Mouse (Mus musculus): Measurements from ENCODE around the gene Bicra. TPM values are rescaled to one million over a fixed set of nuclear protein-coding genes. Genes with fewer than 3 reads are reported as not detected.

Bicra gene
- polyA plus RNA-seq, 1 experiment from 2014 or later, result 1.6 TPM

DNA sequence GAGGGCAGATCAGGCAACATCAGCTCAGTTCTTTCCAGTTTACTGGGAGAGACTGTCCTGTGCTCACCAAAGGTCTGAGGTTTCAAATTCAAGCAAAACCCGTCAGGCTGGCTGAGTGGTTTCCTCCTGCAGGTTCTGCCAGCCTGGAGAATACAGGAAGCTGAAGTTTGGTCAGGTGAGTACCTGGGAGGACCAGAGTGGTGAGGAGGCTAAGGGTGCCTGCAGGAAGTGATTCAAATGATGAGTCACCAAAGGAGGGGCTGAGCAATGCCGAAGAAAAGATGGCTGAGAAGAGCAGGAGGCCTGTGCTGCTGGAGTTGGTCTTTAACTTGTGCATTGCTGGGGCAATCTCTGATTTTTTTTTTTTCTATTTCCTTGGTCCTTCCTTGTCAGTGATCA lies 9.4 kb upstream of the Bicra start:
- Histone ChIP-seq H3K27me3 (peaks cover 25% of the 10 kb centered on the region), H3K4me3 (replicated peaks) (no peak overlapping the region), H3K4me1 (replicated peaks) (peaks cover 26% of the 10 kb centered on the region), H3K9ac (no peak overlapping the region), H3K9me3 (replicated peaks) (peaks cover 6% of the 10 kb centered on the region; the same call in 1 of the 2 replicates), H3K36me3 (replicated peaks) (no peaks in the 10 kb centered on the region), H3K27ac (replicated peaks) (no peak overlapping the region; the same call in 1 of the 2 replicates), H3K4me2 (no peak overlapping the region)
- WGBS (ENCODE audit: insufficient replicate concordance), result 44% methylated on average over 2 of the region's 2 CpGs
- ATAC-seq (ENCODE audit: insufficient read depth), result no peak

DNA sequence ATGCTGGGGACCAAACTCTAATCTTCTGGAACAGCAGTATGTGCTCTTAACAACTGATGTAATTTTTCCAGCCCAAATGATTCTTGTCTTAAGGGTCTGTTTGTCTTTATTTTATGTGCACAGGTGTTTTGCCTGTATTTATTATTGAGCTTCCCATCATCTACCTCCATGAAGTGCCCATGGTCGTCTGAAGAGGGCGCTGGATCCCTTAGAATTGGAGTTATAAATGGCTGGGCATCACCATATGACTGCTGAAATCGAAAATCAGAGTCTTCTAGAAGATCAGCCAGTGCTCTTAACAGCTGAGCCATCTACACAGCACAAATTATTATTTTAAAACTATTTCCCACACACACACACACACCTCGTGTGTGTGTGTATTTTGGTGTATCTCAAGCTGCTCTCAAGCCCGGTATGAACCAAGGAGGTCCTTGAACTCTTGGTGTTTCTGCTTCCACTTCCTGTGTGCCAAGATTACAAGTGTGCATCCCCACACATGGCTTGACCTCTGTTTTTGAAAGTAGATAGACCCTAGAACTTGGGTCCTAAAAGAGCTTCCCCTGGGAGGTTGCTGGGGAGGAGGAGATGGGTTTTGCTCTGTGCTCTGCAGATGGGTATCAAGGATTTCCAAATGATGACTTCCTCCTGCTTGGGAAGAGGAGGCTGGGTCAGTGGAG lies 8.9 kb upstream of the Bicra start:
- peaks cover 2% of the 10 kb centered on the region; the same call in 1 of the 2 replicates for H3K9me3 ChIP-seq (replicated peaks)
- no peak overlapping the region for H3K4me3 ChIP-seq (replicated peaks)
- no peak overlapping the region for H3K4me2 ChIP-seq
- H3K9ac ChIP-seq, result no peak overlapping the region
- peaks cover 19% of the 10 kb centered on the region for H3K27me3 ChIP-seq
- H3K4me1 ChIP-seq (replicated peaks), result peaks cover 26% of the 10 kb centered on the region
- H3K27ac ChIP-seq (replicated peaks), result no peak overlapping the region; the same call in 1 of the 2 replicates
- no peak for ATAC-seq (ENCODE audit: insufficient read depth)
- WGBS (ENCODE audit: insufficient replicate concordance), result 13% methylated on average over 5 of the region's 5 CpGs
- H3K36me3 ChIP-seq (replicated peaks), result no peaks in the 10 kb centered on the region

DNA sequence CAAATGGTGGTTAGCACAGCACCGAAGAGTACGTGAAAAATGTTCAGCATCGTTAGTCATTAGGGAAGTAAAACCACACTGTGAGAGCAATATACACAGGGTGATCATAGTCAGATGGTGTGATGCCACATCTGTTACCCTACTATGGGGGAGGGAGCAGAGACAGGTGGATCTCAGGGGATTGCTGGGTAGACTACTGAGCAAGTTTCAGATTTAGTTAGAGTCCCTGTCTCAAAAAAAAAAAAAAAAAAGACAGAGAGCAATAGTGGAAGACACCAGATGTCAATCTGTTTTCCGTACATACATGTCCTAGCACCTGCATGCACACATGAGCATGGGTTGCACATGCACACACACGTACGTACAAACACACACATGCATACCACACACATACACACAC lies 7.9 kb upstream of the Bicra start:
- H3K27ac ChIP-seq (replicated peaks), result no peak overlapping the region
- H3K27me3 ChIP-seq, result peaks cover 10% of the 10 kb centered on the region; the same call in 1 of the 2 replicates
- H3K4me3 ChIP-seq (replicated peaks), result no peak overlapping the region
- 65% methylated on average over 6 of the region's 6 CpGs for WGBS (ENCODE audit: insufficient replicate concordance)
- peaks cover 32% of the 10 kb centered on the region for H3K4me1 ChIP-seq (replicated peaks)
- H3K9ac ChIP-seq, result no peak overlapping the region
- no peaks in the 10 kb centered on the region for H3K36me3 ChIP-seq (replicated peaks)
- no peak for ATAC-seq (ENCODE audit: insufficient read depth)
- no peaks in the 10 kb centered on the region for H3K9me3 ChIP-seq (replicated peaks)
- no peak overlapping the region for H3K4me2 ChIP-seq

DNA sequence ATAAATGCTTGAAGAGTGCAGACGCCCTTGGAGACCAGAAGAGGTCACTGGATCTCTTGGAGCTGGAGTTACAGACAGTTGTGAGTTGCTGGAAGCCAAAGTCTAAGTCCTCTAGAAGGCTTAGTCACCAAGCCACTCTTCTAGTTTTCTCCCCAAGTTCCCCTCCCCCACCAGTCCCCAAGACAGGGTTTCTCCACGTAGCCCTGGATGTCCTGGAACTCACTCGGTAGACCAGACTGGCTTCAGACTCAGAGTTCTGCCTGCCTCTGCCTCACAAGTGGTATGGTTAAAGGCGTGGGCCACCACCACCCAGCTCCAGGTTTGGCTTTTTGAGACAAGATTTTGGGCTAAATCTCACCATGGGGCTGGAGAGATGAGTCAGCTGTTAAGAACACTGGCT lies 7.2 kb upstream of the Bicra start:
- no peak for ATAC-seq (ENCODE audit: insufficient read depth)
- H3K9ac ChIP-seq, result no peak overlapping the region
- H3K4me2 ChIP-seq, result no peak overlapping the region
- H3K36me3 ChIP-seq (replicated peaks), result no peaks in the 10 kb centered on the region; the same call in 1 of the 2 replicates
- H3K27me3 ChIP-seq, result 0 out of 2 replicates have a peak, but pooled peaks cover 5% of the 10 kb centered on the region
- no peaks in the 10 kb centered on the region for H3K9me3 ChIP-seq (replicated peaks)
- no peak overlapping the region for H3K4me3 ChIP-seq (replicated peaks)
- H3K4me1 ChIP-seq (replicated peaks), result peaks cover 39% of the 10 kb centered on the region
- no peak overlapping the region for H3K27ac ChIP-seq (replicated peaks)
- WGBS (ENCODE audit: insufficient replicate concordance), result 41% methylated on average over 4 of the region's 4 CpGs

DNA sequence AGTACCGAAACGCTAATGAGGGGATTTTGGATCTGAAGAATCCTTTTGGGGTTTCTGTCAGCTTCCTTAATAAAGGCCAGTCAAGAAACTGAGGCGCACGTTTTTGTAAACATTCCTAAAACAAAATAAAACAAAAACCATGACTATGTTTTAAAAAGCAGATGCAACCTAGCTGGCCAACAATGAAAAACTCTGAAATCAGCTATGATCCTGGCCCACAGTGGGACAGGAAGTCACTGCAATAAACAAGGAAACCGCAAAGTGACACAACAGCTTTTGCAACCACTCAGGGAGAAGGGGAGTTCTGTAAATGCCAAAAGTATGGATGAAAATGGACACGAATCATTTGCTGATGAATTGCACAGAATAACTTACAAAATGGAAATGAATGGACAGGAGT lies 5.4 kb upstream of the Bicra start:
- Histone ChIP-seq H3K36me3 (replicated peaks) (no peaks in the 10 kb centered on the region; the same call in 1 of the 2 replicates), H3K27ac (replicated peaks) (peak overlapping the region; percentile 96), H3K9me3 (replicated peaks) (no peaks in the 10 kb centered on the region), H3K4me2 (peak overlapping the region; percentile 99), H3K9ac (peak overlapping the region; percentile 45), H3K4me3 (replicated peaks) (peak overlapping the region; percentile 76), H3K4me1 (replicated peaks) (peaks cover 55% of the 10 kb centered on the region), H3K27me3 (0 out of 2 replicates have a peak, but pooled peaks cover 1% of the 10 kb centered on the region)
- 1% methylated on average over 6 of the region's 6 CpGs for WGBS (ENCODE audit: insufficient replicate concordance)
- ATAC-seq (ENCODE audit: insufficient read depth), result no peak

DNA sequence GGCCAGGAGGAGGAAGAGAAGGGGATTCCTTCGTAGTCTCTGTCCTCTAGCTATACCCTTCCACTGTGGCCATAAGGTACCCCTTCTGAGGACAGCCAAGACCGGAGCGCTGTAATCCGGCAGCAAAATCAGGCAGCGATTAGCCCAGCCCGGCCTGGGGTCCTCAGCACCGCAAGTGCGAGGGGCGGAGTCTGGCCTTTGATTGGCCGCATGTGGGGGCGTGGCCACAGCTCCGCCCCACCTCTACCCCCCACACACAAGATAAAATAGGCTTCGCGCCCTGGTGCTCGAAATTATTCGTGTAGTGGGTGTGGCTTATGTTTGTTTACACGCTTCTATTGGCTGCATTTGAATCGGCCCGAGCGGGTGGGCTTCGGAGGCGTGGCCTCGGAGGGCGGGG lies 5.0 kb upstream of the Bicra start:
- Histone ChIP-seq H3K27me3 (no peaks in the 10 kb centered on the region), H3K4me1 (replicated peaks) (peaks cover 55% of the 10 kb centered on the region), H3K36me3 (replicated peaks) (no peaks in the 10 kb centered on the region; the same call in 1 of the 2 replicates), H3K27ac (replicated peaks) (peak overlapping the region; percentile 96), H3K9ac (peak overlapping the region; percentile 76), H3K4me3 (replicated peaks) (peak overlapping the region; percentile 76), H3K9me3 (replicated peaks) (no peaks in the 10 kb centered on the region), H3K4me2 (peak overlapping the region; percentile 99)
- under 1% methylated on average over 24 of the region's 24 CpGs for WGBS (ENCODE audit: insufficient replicate concordance)
- peak; percentile 83 for ATAC-seq (ENCODE audit: insufficient read depth)

DNA sequence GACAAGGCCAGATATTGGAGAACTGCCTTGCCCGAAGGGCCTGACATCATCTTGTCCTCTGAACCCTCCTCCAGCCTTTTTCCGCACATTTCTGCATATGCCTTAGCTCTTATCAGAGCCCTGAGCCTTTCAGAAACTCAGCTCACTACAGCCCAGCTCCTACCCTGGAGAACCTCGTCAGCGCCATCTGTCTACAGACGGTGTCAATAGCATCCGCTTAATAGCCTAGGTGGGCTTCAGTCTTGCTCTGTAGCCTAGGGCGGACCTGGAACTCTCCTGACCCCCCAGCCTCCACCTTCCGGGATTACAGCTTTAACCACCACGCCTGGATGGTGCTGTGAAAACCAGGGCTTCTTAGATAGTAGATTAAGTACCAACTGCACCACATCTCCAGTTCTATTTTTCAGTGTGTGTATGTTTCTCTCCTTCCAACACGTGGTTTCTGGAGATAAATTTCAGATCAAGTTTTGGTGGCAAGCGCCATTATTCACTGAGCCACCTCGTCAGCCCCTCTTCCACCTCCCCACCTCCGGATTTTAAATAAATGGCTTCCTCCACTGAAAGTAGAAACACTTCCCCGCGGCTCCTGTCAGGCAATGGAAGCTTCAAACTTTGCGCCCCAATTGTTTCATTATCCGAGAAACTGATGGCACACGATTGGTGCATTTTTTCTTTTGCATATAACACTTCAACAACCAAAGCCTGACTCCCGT lies 4.3 kb upstream of the Bicra start:
- peak overlapping the region; percentile 76 for H3K9ac ChIP-seq
- H3K4me2 ChIP-seq, result peak overlapping the region; percentile 99
- no peaks in the 10 kb centered on the region for H3K9me3 ChIP-seq (replicated peaks)
- peak overlapping the region; percentile 96 for H3K27ac ChIP-seq (replicated peaks)
- WGBS (ENCODE audit: insufficient replicate concordance), result under 1% methylated on average over 19 of the region's 19 CpGs
- peak overlapping the region; percentile 76 for H3K4me3 ChIP-seq (replicated peaks)
- no peaks in the 10 kb centered on the region; the same call in 1 of the 2 replicates for H3K36me3 ChIP-seq (replicated peaks)
- H3K4me1 ChIP-seq (replicated peaks), result peaks cover 59% of the 10 kb centered on the region
- ATAC-seq (ENCODE audit: insufficient read depth), result peak; percentile 23
- H3K27me3 ChIP-seq, result no peaks in the 10 kb centered on the region

DNA sequence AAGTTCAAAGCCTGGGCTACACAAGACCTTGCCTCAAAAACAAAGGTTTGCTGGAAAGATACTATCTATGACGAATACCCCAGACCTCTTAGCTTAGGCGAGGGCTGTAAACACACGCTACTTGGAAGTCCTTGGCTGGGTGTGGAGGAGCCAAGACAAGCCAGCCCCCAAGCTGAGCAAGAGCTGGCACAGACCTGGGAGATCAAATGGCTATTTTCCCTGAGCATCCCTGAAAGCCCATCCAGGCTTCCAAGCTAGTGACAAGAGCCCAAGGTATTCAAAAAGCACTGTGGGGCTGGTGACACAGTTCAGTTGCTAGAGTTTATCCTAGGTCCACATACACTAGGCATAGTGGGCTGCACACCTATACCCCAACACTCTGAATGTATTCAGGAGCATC lies 2.9 kb upstream of the Bicra start:
- peak overlapping the region; percentile 91; the same call in 1 of the 2 replicates for H3K27ac ChIP-seq (replicated peaks)
- 75% methylated on average over 3 of the region's 3 CpGs for WGBS (ENCODE audit: insufficient replicate concordance)
- H3K27me3 ChIP-seq, result no peaks in the 10 kb centered on the region
- H3K4me1 ChIP-seq (replicated peaks), result peaks cover 69% of the 10 kb centered on the region
- H3K36me3 ChIP-seq (replicated peaks), result no peaks in the 10 kb centered on the region; the same call in 1 of the 2 replicates
- peak overlapping the region; percentile 88; the same call in 1 of the 2 replicates for H3K4me3 ChIP-seq (replicated peaks)
- H3K4me2 ChIP-seq, result peak overlapping the region; percentile 99
- H3K9me3 ChIP-seq (replicated peaks), result no peaks in the 10 kb centered on the region
- 0 out of 2 replicates have a peak overlapping the region, but pooled peaks have one; percentile 95 for H3K9ac ChIP-seq
- ATAC-seq (ENCODE audit: insufficient read depth), result no peak

DNA sequence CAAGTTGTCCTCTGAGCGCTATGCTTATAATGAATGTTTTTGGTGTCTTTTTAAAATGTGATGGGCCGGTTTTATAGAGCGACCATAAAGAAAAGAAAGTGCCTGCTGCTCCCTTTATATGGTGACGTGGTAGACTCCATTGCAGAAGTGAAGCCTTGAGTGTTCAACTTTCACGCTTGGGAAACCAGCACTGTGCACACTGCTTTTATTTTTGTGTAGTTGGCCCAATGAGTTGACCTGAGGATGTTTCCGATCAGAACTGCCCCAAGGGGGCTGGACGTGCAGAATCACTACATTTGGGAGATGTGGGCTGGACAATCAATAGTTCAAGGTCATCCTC lies 1.8 kb upstream of the Bicra start:
- Histone ChIP-seq H3K4me2 (peak overlapping the region; percentile 99), H3K9ac (peak overlapping the region; percentile 95), H3K36me3 (replicated peaks) (no peaks in the 10 kb centered on the region; the same call in 1 of the 2 replicates), H3K27ac (replicated peaks) (peak overlapping the region; percentile 91), H3K9me3 (replicated peaks) (no peaks in the 10 kb centered on the region), H3K4me3 (replicated peaks) (peak overlapping the region; percentile 88), H3K27me3 (no peaks in the 10 kb centered on the region), H3K4me1 (replicated peaks) (peaks cover 80% of the 10 kb centered on the region)
- ATAC-seq (ENCODE audit: insufficient read depth), result no peak
- WGBS (ENCODE audit: insufficient replicate concordance), result 50% methylated on average over 7 of the region's 7 CpGs

DNA sequence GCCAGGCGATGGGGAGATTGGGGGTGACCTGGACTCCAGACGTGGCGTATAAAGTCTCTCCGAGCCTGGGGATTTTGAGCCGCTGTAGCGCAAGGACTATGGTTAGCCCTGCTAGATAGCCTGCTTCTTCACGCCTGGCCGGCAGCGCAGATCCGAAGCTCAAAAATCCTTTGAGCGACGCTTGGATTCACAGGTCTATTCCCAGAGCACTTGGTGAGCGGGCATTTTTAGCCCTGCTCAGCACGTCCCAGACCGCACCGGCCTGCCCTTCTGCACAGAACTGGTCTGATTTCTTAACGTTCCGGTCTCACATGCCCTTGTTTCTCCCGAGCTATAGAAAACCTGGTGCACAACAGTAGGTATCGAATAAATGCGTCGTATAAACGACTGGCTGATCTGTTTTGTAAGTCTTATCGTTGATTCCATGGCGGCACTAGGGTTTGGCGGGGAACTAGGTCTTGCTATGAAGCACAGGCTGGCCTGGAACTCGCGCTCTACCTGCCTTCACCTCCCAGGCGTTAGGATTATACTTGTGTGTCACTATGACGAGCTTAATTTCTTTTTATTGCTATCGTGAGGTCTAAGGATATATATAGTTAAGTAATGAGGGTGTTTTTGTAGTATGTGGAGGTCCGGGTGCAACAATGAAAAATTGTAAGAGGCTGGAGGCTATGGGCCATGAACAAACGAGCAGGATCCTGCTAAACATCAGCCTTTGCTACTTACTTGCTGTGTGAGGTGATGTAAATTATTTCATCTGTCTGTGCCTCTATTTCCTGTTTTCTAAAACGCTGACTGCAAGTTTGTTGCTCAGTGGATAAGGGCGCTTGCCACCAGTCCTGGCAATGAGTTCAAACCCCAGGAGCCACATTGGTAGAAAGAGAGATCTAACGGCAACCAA lies 1.2 kb upstream of the Bicra start:
- Histone ChIP-seq H3K36me3 (replicated peaks) (no peaks in the 10 kb centered on the region; the same call in 1 of the 2 replicates), H3K4me3 (replicated peaks) (peak overlapping the region; percentile 88), H3K27me3 (no peaks in the 10 kb centered on the region), H3K27ac (replicated peaks) (peak overlapping the region; percentile 91), H3K9ac (peak overlapping the region; percentile 95), H3K4me1 (replicated peaks) (peaks cover 84% of the 10 kb centered on the region), H3K9me3 (replicated peaks) (no peaks in the 10 kb centered on the region), H3K4me2 (peak overlapping the region; percentile 99)
- 4% methylated on average over 36 of the region's 36 CpGs for WGBS (ENCODE audit: insufficient replicate concordance)
- peak; percentile 1; the same call in 1 of the 2 replicates for ATAC-seq (ENCODE audit: insufficient read depth)
